In the genomic region with DNA sequence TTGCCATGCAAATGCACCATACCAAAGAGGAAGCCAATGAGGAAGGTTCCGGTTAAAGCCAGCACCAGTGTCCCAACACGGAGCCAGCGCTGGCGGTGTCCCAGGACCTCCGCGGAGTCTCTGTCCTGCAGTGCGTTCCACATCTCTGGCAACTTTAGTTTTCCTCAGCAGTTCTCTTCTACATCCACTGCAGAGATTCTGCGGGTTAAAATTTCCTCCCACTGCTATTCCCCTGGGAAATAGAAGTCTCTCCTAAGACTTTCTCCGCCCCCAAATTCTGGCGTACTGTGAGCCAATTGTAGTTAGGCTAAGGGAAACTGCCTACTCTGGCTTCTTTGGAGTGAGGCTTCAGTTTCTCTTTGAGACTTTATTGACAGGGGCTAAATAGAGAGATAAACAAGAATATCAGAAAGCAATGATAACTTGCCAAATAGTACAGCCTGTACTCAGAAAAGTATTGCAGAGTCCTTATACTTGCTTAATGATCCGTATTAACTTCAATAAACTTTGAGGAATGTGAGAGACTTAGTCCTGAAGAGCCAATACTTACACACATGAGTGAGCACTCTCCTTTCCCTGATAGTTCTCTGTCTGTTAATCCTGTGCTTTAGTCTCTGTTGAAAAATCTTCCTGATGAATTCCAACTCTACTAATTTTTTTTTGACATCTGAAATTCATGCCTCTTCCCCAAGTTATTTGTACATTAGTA, we compare ENCODE assay signal across 9 mouse cellular contexts. TPM values are rescaled to one million over a fixed set of nuclear protein-coding genes. Genes with fewer than 3 reads are reported as not detected.
DNase-seq lines count a peak whose midpoint lies in the region; ATAC-seq and TF ChIP-seq lines count a peak whose summit lies in the region.
"Had no signal": no experiment of that assay in that cellular context is flagged by ENCODE, and none has a peak within 500 bp of the region (broad histone marks: within the 10 kb centered on the region; RNA-seq: fewer than 3 reads in every experiment).

A gene (minus strand): TSS at position 327 of the 709 bp plus-strand sequence.

- no peaks in the 10 kb centered on the region for H3K4me1 ChIP-seq in lung, embryonic 16.5 days (replicated peaks; ENCODE audit: control insufficient read depth, insufficient read depth, low read length)
- H3K4me1 ChIP-seq in embryonic facial prominence, embryonic 12.5 days, result peaks cover 5% of the 10 kb centered on the region; the same call in 1 of the 2 replicates
- 0 out of 2 replicates have a peak, but pooled peaks cover 3% of the 10 kb centered on the region for H3K4me1 ChIP-seq in hindbrain, embryonic 14.5 days (replicated peaks; ENCODE audit: control insufficient read depth, insufficient read depth, low read length)
- H3K4me1 ChIP-seq in neural tube, embryonic 15.5 days, result peaks cover 8% of the 10 kb centered on the region; the same call in 1 of the 2 replicates
- H3K4me1 ChIP-seq: liver, embryonic 15.5 days had no signal

- H3K27ac ChIP-seq in lung, embryonic 16.5 days (ENCODE audit: low read length), result no peak within 1 kb of the TSS
- no peak within 1 kb of the TSS for H3K27ac ChIP-seq in embryonic facial prominence, embryonic 12.5 days
- no peak within 1 kb of the TSS for H3K27ac ChIP-seq in hindbrain, embryonic 14.5 days
- peak within 1 kb of the TSS; percentile 57; the same call in 1 of the 2 replicates for H3K27ac ChIP-seq in left cerebral cortex, adult 2 months
- peak within 1 kb of the TSS; percentile 28; the same call in 1 of the 2 replicates for H3K27ac ChIP-seq in neural tube, embryonic 15.5 days (replicated peaks)
- H3K27ac ChIP-seq: liver, embryonic 15.5 days had no signal

- H3K27me3 ChIP-seq in lung, embryonic 16.5 days (ENCODE audit: control insufficient read depth, insufficient read depth, low read depth, low read length), result no peaks in the 10 kb centered on the region
- no peaks in the 10 kb centered on the region for H3K27me3 ChIP-seq in embryonic facial prominence, embryonic 12.5 days
- no peaks in the 10 kb centered on the region for H3K27me3 ChIP-seq in hindbrain, embryonic 14.5 days (ENCODE audit: control insufficient read depth, insufficient read depth, low read length)
- H3K27me3 ChIP-seq in neural tube, embryonic 15.5 days (replicated peaks), result no peaks in the 10 kb centered on the region
- H3K27me3 ChIP-seq: liver, embryonic 15.5 days had no signal

- 9% methylated on average over 11 of the region's 11 CpGs for WGBS in lung, embryonic 16.5 days
- WGBS in embryonic facial prominence, embryonic 12.5 days, result 4% methylated on average over 11 of the region's 11 CpGs
- WGBS in hindbrain, embryonic 14.5 days, result 4% methylated on average over 11 of the region's 11 CpGs
- 4% methylated on average over 11 of the region's 11 CpGs for WGBS in neural tube, embryonic 15.5 days

- H3K4me2 ChIP-seq in lung, embryonic 16.5 days (ENCODE audit: low read depth, low read length), result peak within 1 kb of the TSS; percentile 15
- peak within 1 kb of the TSS; percentile 52 for H3K4me2 ChIP-seq in embryonic facial prominence, embryonic 12.5 days (replicated peaks)
- peak within 1 kb of the TSS; percentile 46 for H3K4me2 ChIP-seq in hindbrain, embryonic 14.5 days (replicated peaks)
- H3K4me2 ChIP-seq in neural tube, embryonic 15.5 days, result peak within 1 kb of the TSS; percentile 57
- H3K4me2 ChIP-seq: liver, embryonic 15.5 days had no signal

- DNase-seq in lung, postnatal 14 days, result no peak
- DNase-seq in hindbrain, embryonic 14.5 days (ENCODE audit: low spot score), result peak; percentile 38
- peak; percentile 12 to 13 for DNase-seq in left cerebral cortex, adult 2 months (ENCODE audit: extremely low spot score in 1 of 2, low spot score in 2 of 2)
- no peak for DNase-seq in gastrocnemius, postnatal 4 days (ENCODE audit: low spot score in 2 of 2)

- ATAC-seq in lung, embryonic 16.5 days (ENCODE audit: low read depth), result no peak
- no peak for ATAC-seq in embryonic facial prominence, embryonic 12.5 days (ENCODE audit: insufficient number of reproducible peaks, insufficient read depth, low FRiP score, low TSS enrichment)
- ATAC-seq in hindbrain, embryonic 14.5 days (ENCODE audit: low FRiP score), result peak; percentile 70; the same call in 1 of the 2 replicates
- ATAC-seq in neural tube, embryonic 15.5 days (ENCODE audit: low FRiP score), result peak; percentile 69; the same call in 1 of the 2 replicates
- no peak for ATAC-seq in megakaryocyte-erythroid progenitor cell, adult 5-6 weeks (replicated peaks; ENCODE audit: low FRiP score, low TSS enrichment, poor library complexity, severe bottlenecking)

- H3K9ac ChIP-seq in lung, embryonic 16.5 days (ENCODE audit: low read length), result no peak within 1 kb of the TSS
- H3K9ac ChIP-seq in embryonic facial prominence, embryonic 12.5 days, result no peak within 1 kb of the TSS
- H3K9ac ChIP-seq in hindbrain, embryonic 14.5 days, result 0 out of 2 replicates have a peak within 1 kb of the TSS, but pooled peaks have one; percentile 4
- H3K9ac ChIP-seq in neural tube, embryonic 15.5 days (replicated peaks), result no peak within 1 kb of the TSS
- H3K9ac ChIP-seq: liver, embryonic 15.5 days had no signal

- H3K36me3 ChIP-seq in lung, embryonic 16.5 days (ENCODE audit: control insufficient read depth, insufficient read depth, low read length), result no peaks in the 10 kb centered on the region
- H3K36me3 ChIP-seq in embryonic facial prominence, embryonic 12.5 days, result no peaks in the 10 kb centered on the region
- H3K36me3 ChIP-seq in hindbrain, embryonic 14.5 days (replicated peaks; ENCODE audit: control insufficient read depth, insufficient read depth), result no peaks in the 10 kb centered on the region
- H3K36me3 ChIP-seq in neural tube, embryonic 15.5 days, result no peaks in the 10 kb centered on the region
- H3K36me3 ChIP-seq: liver, embryonic 15.5 days had no signal

- no peak within 1 kb of the TSS for H3K4me3 ChIP-seq in lung, embryonic 16.5 days (ENCODE audit: low read length)
- H3K4me3 ChIP-seq in embryonic facial prominence, embryonic 12.5 days, result peak within 1 kb of the TSS; percentile 22
- H3K4me3 ChIP-seq in hindbrain, embryonic 14.5 days (replicated peaks; ENCODE audit: low read length), result peak within 1 kb of the TSS; percentile 16
- peak within 1 kb of the TSS; percentile 32; the same call in 1 of the 2 replicates for H3K4me3 ChIP-seq in left cerebral cortex, adult 2 months
- peak within 1 kb of the TSS; percentile 30 for H3K4me3 ChIP-seq in neural tube, embryonic 15.5 days (replicated peaks)
- H3K4me3 ChIP-seq: liver, embryonic 15.5 days had no signal

- intact Hi-C loops in left cerebral cortex, adult 2 months (cut with DNase I), result no loop called here

- TF ChIP-seq CTCF in left cerebral cortex, adult 2 months (IDR thresholded peaks at IDR 0.05), result no peak

- H3K9me3 ChIP-seq in lung, embryonic 16.5 days (ENCODE audit: control insufficient read depth, low read length), result no peaks in the 10 kb centered on the region
- no peaks in the 10 kb centered on the region for H3K9me3 ChIP-seq in embryonic facial prominence, embryonic 12.5 days
- H3K9me3 ChIP-seq in hindbrain, embryonic 14.5 days (ENCODE audit: control insufficient read depth, low read length), result no peaks in the 10 kb centered on the region
- no peaks in the 10 kb centered on the region for H3K9me3 ChIP-seq in neural tube, embryonic 15.5 days (replicated peaks)
- H3K9me3 ChIP-seq: liver, embryonic 15.5 days had no signal

RNA-seq across cellular contexts. Expression of the gene that starts here (rescaled TPM):
- polyA plus RNA-seq in lung, embryonic 16.5 days (2015; fragmentation: Nextera tagmentation; extraction: Ambion mirVana), result 0.13 and 0.24 TPM in 2 replicates
- 0.09 and 0.12 TPM in 2 replicates for polyA plus RNA-seq in embryonic facial prominence, embryonic 12.5 days (2016; fragmentation: Nextera tagmentation; extraction: Ambion mirVana)
- 0.64 and 0.97 TPM in 2 replicates for polyA plus RNA-seq in hindbrain, embryonic 14.5 days (2014; fragmentation: Nextera tagmentation; extraction: Ambion mirVana)
- 1 to 10 TPM; 4.0 to 4.6 TPM for total RNA-seq in left cerebral cortex, adult 2 months (2021)
- polyA plus RNA-seq in neural tube, embryonic 15.5 days (2015; fragmentation: Nextera tagmentation; extraction: Ambion mirVana), result 1.4 and 1.5 TPM in 2 replicates
- total RNA-seq in megakaryocyte-erythroid progenitor cell, adult 5-6 weeks (2014; fragmentation: Nextera tagmentation), result not detected in 2 replicates
- total RNA-seq in megakaryocyte-erythroid progenitor cell, adult 5-6 weeks (2017), result not detected in 2 replicates
- total RNA-seq in gastrocnemius, postnatal 4 days (2021), result not detected

Comparison
In these comparisons a context has a peak if more than half of its experiments do, and no peak if none do; other contexts are left out.
1. RNA of the gene that starts here (total RNA-seq): 4.0 to 4.6 TPM in left cerebral cortex, adult 2 months; not detected in gastrocnemius, postnatal 4 days and not detected in megakaryocyte-erythroid progenitor cell, adult 5-6 weeks; every median in the first group is over 4 times any median in the second.
2. Peak in DNase-seq, ATAC-seq, H3K4me3 ChIP-seq, H3K9ac ChIP-seq and H3K4me2 ChIP-seq in hindbrain, embryonic 14.5 days; RNA of the gene not detected or under 1 TPM.
3. H3K27ac ChIP-seq: peak in left cerebral cortex, adult 2 months (single experiment) and neural tube, embryonic 15.5 days (single experiment); none in lung, embryonic 16.5 days (single experiment), embryonic facial prominence, embryonic 12.5 days (single experiment) and hindbrain, embryonic 14.5 days (single experiment).
4. DNase-seq: peak in left cerebral cortex, adult 2 months (2 of 2); none in lung, postnatal 14 days (single experiment) and gastrocnemius, postnatal 4 days (0 of 2).
5. Peak in every context shown above with its lines, with median percentiles within 50 percentile points of each other: H3K4me2 ChIP-seq.